Mouse (Mus musculus): Measurements from ENCODE around the gene Srpk2. TPM values are rescaled to one million over a fixed set of nuclear protein-coding genes. Genes with fewer than 3 reads are reported as not detected.

The Srpk2 gene
- polyA plus RNA-seq (2012; ENCODE audit: low replicate concordance): 9.7 and 10.7 TPM in 2 replicates

DNA sequence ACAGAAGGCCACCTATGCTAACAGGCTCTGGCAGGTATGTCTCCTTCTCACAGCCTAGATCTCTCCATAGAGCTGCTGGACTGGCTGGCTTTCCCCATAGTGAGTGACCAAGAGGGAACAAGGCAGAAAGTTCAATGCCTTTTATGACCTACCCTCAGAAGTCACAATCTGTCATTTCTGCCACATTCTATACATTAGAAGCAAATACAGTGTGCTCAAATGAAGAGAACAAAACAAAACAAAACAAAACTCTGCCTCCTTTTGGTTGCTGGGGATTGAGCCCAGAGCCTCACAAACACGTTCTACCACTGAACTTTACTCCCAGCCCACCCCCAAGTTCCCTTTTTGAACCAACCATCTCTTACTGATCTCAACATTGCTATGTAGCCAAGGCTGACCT, at the start of gene Srpk2:
Gene Srpk2 (minus strand): TSS at position 101 of the 400 bp plus-strand sequence.

Other genes with a start within 250 kb of the Srpk2 start
- gene Pus7, start 99.1 kb upstream of the Srpk2 start, polyA plus RNA-seq (2012; ENCODE audit: low replicate concordance): 2.7 and 6.1 TPM in 2 replicates
- gene Rint1, start 103.1 kb upstream of the Srpk2 start, polyA plus RNA-seq (2012; ENCODE audit: low replicate concordance): 5.6 and 7.0 TPM in 2 replicates
- 1.5 and 16.4 TPM in 2 replicates for gene Tomm7, start 159.5 kb upstream of the Srpk2 start, polyA plus RNA-seq (2012; ENCODE audit: low replicate concordance)

Measured in hematopoietic multipotent progenitor cell, adult 10-12 weeks (in vitro differentiated cells).